Mouse (Mus musculus): ENCODE measurements around the gene Slc35a2. TPM values are rescaled to one million over a fixed set of nuclear protein-coding genes. Genes with fewer than 3 reads are reported as not detected.

Slc35a2 gene
- polyA plus RNA-seq, 1 experiment, result 4.4 TPM

DNA sequence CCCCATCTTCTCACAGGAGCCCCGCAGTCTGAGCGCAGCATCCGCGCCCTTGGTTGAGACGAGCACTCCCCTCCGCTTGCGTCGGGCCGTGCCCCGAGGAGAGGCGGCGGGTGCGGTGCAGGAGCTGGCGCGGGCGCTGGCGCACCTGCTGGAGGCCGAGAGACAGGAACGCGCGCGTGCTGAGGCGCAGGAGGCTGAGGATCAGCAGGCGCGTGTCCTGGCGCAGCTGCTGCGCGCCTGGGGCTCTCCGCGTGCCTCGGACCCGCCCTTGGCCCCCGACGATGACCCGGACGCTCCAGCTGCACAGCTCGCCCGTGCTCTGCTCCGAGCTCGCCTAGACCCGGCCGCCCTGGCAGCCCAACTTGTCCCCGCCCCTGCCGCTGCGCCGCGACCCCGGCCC lies 38.2 kb downstream of the Slc35a2 start:
- Histone ChIP-seq H3K4me3 (replicated peaks) (no peak overlapping the region), H3K36me3 (ENCODE audit: control insufficient read depth) (no peaks in the 10 kb centered on the region), H3K27me3 (ENCODE audit: control insufficient read depth) (peaks cover 90% of the 10 kb centered on the region), H3K9me3 (ENCODE audit: control insufficient read depth, low read length) (peaks cover 13% of the 10 kb centered on the region), H3K4me1 (ENCODE audit: control insufficient read depth) (no peaks in the 10 kb centered on the region)
- TF ChIP-seq GATA1 (IDR thresholded peaks at IDR 0.05; ENCODE audit: low read length) (no peak), TAL1 (IDR thresholded peaks at IDR 0.05; ENCODE audit: low read length) (no peak)

DNA sequence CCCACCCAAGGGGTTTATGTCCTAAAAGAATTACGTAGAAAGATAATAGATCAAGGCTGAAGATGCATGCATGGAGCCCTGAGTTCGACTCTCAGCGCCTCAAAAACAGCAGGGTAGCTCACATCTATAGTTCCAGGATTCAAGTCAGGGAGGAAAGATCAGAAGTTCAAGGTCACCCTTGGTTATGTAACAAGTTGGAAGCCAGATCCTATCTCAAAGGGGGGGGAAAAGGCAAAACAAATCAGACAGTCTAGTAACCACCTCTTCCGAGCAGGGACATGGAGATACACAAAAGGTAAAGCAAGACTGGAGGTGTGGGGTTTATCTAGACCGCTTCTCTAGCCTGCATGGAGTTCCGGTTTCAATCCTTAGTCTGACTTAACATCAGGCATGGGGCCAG lies 42.4 kb downstream of the Slc35a2 start:
- Histone ChIP-seq H3K4me1 (ENCODE audit: control insufficient read depth) (no peaks in the 10 kb centered on the region), H3K9me3 (ENCODE audit: control insufficient read depth, low read length) (peaks cover 21% of the 10 kb centered on the region), H3K4me3 (replicated peaks) (no peak overlapping the region), H3K36me3 (ENCODE audit: control insufficient read depth) (peaks cover 5% of the 10 kb centered on the region), H3K27me3 (ENCODE audit: control insufficient read depth) (peaks cover 89% of the 10 kb centered on the region)
- TF ChIP-seq TAL1 (IDR thresholded peaks at IDR 0.05; ENCODE audit: low read length) (no peak), GATA1 (IDR thresholded peaks at IDR 0.05; ENCODE audit: low read length) (no peak)

DNA sequence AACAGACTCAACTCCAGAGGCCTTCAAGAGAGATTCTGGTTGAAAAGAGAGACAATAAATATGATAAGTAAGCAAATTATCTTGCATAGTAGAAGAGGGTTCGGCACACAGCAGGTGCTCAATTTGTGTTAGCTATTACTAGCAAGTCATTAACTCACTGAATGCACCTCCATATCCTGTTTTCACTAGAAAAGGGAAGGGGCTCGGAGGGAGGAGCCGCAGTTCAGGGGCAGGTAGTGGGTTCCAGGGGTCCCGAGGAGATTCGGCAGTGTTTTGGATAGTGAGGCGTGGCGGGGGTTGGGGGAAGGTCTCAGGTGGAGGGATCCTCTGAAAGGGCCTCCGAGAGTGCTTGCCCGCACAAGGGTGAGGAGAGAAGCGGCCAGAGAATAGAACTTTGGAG lies 43.3 kb downstream of the Slc35a2 start:
- Histone ChIP-seq H3K4me3 (replicated peaks) (no peak overlapping the region), H3K4me1 (ENCODE audit: control insufficient read depth) (no peaks in the 10 kb centered on the region), H3K27me3 (ENCODE audit: control insufficient read depth) (peaks cover 81% of the 10 kb centered on the region), H3K9me3 (ENCODE audit: control insufficient read depth, low read length) (peaks cover 19% of the 10 kb centered on the region), H3K36me3 (ENCODE audit: control insufficient read depth) (peaks cover 5% of the 10 kb centered on the region)
- TF ChIP-seq TAL1 (IDR thresholded peaks at IDR 0.05; ENCODE audit: low read length), result no peak
- TF ChIP-seq GATA1 (IDR thresholded peaks at IDR 0.05; ENCODE audit: low read length), result no peak

DNA sequence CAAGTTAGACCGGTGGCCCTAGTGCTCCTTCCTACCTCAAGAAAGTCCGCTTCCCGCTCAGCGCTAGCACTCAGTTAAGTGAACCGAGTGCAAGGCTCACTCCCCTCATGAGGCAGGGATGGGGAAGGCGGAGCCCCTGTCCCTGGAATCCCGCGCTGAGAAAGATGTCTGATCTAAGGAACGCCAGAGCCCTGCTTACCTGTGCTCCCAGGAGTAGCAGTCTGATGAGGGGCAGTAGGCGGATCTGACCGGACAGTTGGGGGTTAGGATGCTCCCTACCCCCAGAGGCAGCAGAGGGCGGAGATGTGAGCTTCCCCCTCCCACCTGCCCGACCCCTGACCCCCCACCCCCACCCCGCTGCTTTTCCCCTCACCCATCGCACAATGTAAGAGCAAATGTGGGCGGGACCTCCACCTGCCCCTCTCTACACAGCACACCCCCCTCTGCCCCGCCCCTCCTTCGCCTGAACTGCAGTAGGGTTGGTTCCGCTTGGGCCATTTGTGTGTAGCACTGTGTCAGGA lies 44.5 kb downstream of the Slc35a2 start, which contains the start of gene Eras:
Eras (minus strand) TSS at position 338 of the 521 bp plus-strand sequence.
- H3K36me3 ChIP-seq (ENCODE audit: control insufficient read depth), result peaks cover 8% of the 10 kb centered on the region
- TF ChIP-seq TAL1 (IDR thresholded peaks at IDR 0.05; ENCODE audit: low read length) (no peak), GATA1 (IDR thresholded peaks at IDR 0.05; ENCODE audit: low read length) (no peak)
- peaks cover 10% of the 10 kb centered on the region for H3K9me3 ChIP-seq (ENCODE audit: control insufficient read depth, low read length)
- no peaks in the 10 kb centered on the region for H3K4me1 ChIP-seq (ENCODE audit: control insufficient read depth)
- peaks cover 68% of the 10 kb centered on the region for H3K27me3 ChIP-seq (ENCODE audit: control insufficient read depth)
- no peak within 1 kb of the TSS for H3K4me3 ChIP-seq (replicated peaks)

DNA sequence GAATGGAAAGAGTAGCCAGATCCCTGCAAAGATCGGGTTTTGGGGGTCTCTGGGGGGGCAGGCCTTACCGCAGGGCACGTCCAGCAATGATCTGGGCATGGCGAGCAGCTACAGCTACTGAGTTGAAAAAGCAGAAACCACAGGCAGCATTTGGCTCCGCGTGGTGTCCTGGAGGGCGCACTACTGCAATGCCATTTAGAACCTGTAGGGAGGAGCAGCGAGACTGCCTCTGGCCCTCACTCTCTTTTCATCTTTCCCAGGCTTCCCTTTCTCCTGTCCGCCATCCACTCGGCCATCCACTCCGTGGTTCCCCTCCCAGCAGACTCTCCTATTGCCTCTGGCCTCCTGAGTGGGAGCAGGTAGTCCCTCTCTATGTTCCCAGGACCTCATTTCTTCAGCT lies 53.0 kb downstream of the Slc35a2 start:
- H3K4me3 ChIP-seq (replicated peaks), result no peak overlapping the region
- no peak for TF ChIP-seq TAL1 (IDR thresholded peaks at IDR 0.05; ENCODE audit: low read length)
- no peak for TF ChIP-seq GATA1 (IDR thresholded peaks at IDR 0.05; ENCODE audit: low read length)
- peaks cover 26% of the 10 kb centered on the region for H3K36me3 ChIP-seq (ENCODE audit: control insufficient read depth)
- no peaks in the 10 kb centered on the region for H3K27me3 ChIP-seq (ENCODE audit: control insufficient read depth)
- H3K9me3 ChIP-seq (ENCODE audit: control insufficient read depth, low read length), result peaks cover 4% of the 10 kb centered on the region; the same call in 1 of the 2 replicates
- peaks cover 3% of the 10 kb centered on the region for H3K4me1 ChIP-seq (ENCODE audit: control insufficient read depth)

DNA sequence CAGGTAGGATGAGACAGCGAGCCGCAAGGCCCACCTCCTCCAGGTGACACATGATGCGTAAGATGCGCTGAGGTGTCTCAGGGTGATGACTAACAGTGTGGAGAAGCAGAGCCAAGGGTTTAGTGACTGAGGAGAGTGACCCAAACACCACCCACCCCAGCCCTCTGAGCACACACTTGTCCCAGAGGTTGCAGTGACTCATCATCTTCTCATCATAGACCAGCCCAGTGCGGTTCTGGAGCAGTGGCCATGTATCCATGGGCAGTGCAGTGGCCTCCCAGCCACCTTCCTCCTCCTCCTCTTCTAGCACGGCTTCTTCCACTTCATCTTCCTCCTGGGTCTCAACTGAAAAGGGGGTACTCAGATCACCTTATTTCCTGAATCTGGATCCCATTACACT lies 53.8 kb downstream of the Slc35a2 start:
- H3K4me1 ChIP-seq (ENCODE audit: control insufficient read depth), result peaks cover 3% of the 10 kb centered on the region

More for the DNA sequence above, 53.8 kb downstream of the Slc35a2 start:
- H3K36me3 ChIP-seq (ENCODE audit: control insufficient read depth), result peaks cover 26% of the 10 kb centered on the region
- no peak overlapping the region for H3K4me3 ChIP-seq (replicated peaks)
- H3K9me3 ChIP-seq (ENCODE audit: control insufficient read depth, low read length), result peaks cover 4% of the 10 kb centered on the region; the same call in 1 of the 2 replicates
- no peak for TF ChIP-seq GATA1 (IDR thresholded peaks at IDR 0.05; ENCODE audit: low read length)
- no peak for TF ChIP-seq TAL1 (IDR thresholded peaks at IDR 0.05; ENCODE audit: low read length)
- no peaks in the 10 kb centered on the region for H3K27me3 ChIP-seq (ENCODE audit: control insufficient read depth)

Other genes starting within 250 kb of the Slc35a2 start
- gene Syp, start 245.6 kb upstream of the Slc35a2 start, polyA plus RNA-seq (2012), result 0.04 and 0.08 TPM in 2 replicates
- 0.03 TPM in 2 replicates for gene Prickle3, start 226.8 kb upstream of the Slc35a2 start, polyA plus RNA-seq (2012)
- gene Plp2, start 212.6 kb upstream of the Slc35a2 start, polyA plus RNA-seq (2012), result 0.28 and 1.5 TPM in 2 replicates
- gene Magix, start 202.8 kb upstream of the Slc35a2 start, polyA plus RNA-seq (2012), result not detected in 2 replicates
- 0.19 and 0.22 TPM in 2 replicates for gene Gpkow, start 186.9 kb upstream of the Slc35a2 start, polyA plus RNA-seq (2012)
- gene Wdr45, start 169.7 kb upstream of the Slc35a2 start, polyA plus RNA-seq (2012), result 4.2 and 5.1 TPM in 2 replicates
- 0.46 and 0.51 TPM in 2 replicates for gene Gm45208, start 161.8 kb upstream of the Slc35a2 start, polyA plus RNA-seq (2012)
- gene Praf2, start 155.6 kb upstream of the Slc35a2 start, polyA plus RNA-seq (2012), result 0.30 and 0.59 TPM in 2 replicates
- 0.02 and 0.11 TPM in 2 replicates for gene Ccdc120, start 133.1 kb upstream of the Slc35a2 start, polyA plus RNA-seq (2012)
- gene Tfe3, start 121.5 kb upstream of the Slc35a2 start, polyA plus RNA-seq (2012), result 1.7 and 1.8 TPM in 2 replicates
- 3.5 and 4.8 TPM in 2 replicates for gene Gripap1, start 94.3 kb upstream of the Slc35a2 start, polyA plus RNA-seq (2012)
- 0.03 TPM in 2 replicates for gene Kcnd1, start 61.7 kb upstream of the Slc35a2 start, polyA plus RNA-seq (2012)
- 36.0 and 44.0 TPM in 2 replicates for gene Otud5, start 42.7 kb upstream of the Slc35a2 start, polyA plus RNA-seq (2012)
- gene Pim2, start 5.8 kb upstream of the Slc35a2 start, polyA plus RNA-seq (2012), result 0.60 and 0.94 TPM in 2 replicates
- gene Pqbp1, start 15.2 kb downstream of the Slc35a2 start, polyA plus RNA-seq (2012), result 14.0 and 16.6 TPM in 2 replicates
- gene Timm17b, start 15.3 kb downstream of the Slc35a2 start, polyA plus RNA-seq (2012), result 22.8 and 32.9 TPM in 2 replicates
- not detected in 2 replicates for gene Gm10491, start 23.8 kb downstream of the Slc35a2 start, polyA plus RNA-seq (2012)
- not detected in 2 replicates for gene Gm10490, start 25.5 kb downstream of the Slc35a2 start, polyA plus RNA-seq (2012)
- 0.02 TPM in 1 of 2 replicates, not detected in the other for gene Pcsk1n, start 35.8 kb downstream of the Slc35a2 start, polyA plus RNA-seq (2012)
- gene Eras, start 44.6 kb downstream of the Slc35a2 start, polyA plus RNA-seq (2012), result 0.06 TPM in 1 of 2 replicates, not detected in the other
- 0.57 and 0.97 TPM in 2 replicates for gene Hdac6, start 63.9 kb downstream of the Slc35a2 start, polyA plus RNA-seq (2012)
- gene Gata1, start 94.0 kb downstream of the Slc35a2 start, polyA plus RNA-seq (2012), result 36.7 and 43.1 TPM in 2 replicates
- gene Glod5, start 134.5 kb downstream of the Slc35a2 start, polyA plus RNA-seq (2012), result not detected in 2 replicates
- 1.1 and 1.5 TPM in 2 replicates for gene Suv39h1, start 190.7 kb downstream of the Slc35a2 start, polyA plus RNA-seq (2012)
- 2.2 and 2.8 TPM in 2 replicates for gene Was, start 206.5 kb downstream of the Slc35a2 start, polyA plus RNA-seq (2012)
- 0.95 and 1.1 TPM in 2 replicates for gene Wdr13, start 248.9 kb downstream of the Slc35a2 start, polyA plus RNA-seq (2012)